ENCODE assay signal across 8 mouse cellular contexts in the genomic region with DNA sequence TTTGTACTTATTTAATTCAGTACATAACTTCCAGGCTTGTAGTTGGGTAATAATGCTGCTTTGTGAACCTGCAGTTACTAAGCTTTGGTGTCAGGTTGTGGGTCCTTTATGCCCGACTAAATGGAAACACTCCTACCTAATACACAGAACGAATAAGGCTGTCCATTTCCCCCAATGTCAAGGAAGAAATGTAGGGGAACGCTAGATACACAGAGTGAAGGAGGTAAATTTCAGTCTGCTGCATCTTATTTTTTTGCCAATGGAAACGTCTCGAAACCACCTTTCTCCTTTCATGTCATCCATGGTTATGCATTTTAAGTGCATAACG. TPM values are rescaled to one million over a fixed set of nuclear protein-coding genes. Genes with fewer than 3 reads are reported as not detected.
DNase-seq lines count a peak whose midpoint lies in the region; ATAC-seq and TF ChIP-seq lines count a peak whose summit lies in the region.

No protein-coding gene starts in this region.

- H3K36me3 ChIP-seq in liver, adult 2 months (ENCODE audit: control insufficient read depth, insufficient read depth, low read length): no peaks in the 10 kb centered on the region
- no peaks in the 10 kb centered on the region for H3K36me3 ChIP-seq in forebrain, embryonic 11.5 days (ENCODE audit: control insufficient read depth, insufficient read depth, low read length)
- no peaks in the 10 kb centered on the region for H3K36me3 ChIP-seq in limb, embryonic 12.5 days
- H3K36me3 ChIP-seq in neural tube, embryonic 15.5 days: no peaks in the 10 kb centered on the region

- WGBS in liver, adult 2 months: 71% methylated on average over 6 of the region's 6 CpGs
- WGBS in forebrain, embryonic 11.5 days: 79% methylated on average over 6 of the region's 6 CpGs
- 81% methylated on average over 6 of the region's 6 CpGs for WGBS in limb, embryonic 12.5 days
- 79% methylated on average over 6 of the region's 6 CpGs for WGBS in neural tube, embryonic 15.5 days

- H3K9ac ChIP-seq in liver, adult 2 months (ENCODE audit: low read depth, low read length): no peak overlapping the region
- no peak overlapping the region; the same call in 1 of the 2 replicates for H3K9ac ChIP-seq in forebrain, embryonic 11.5 days (ENCODE audit: low read length)
- H3K9ac ChIP-seq in limb, embryonic 12.5 days (replicated peaks): no peak overlapping the region
- H3K9ac ChIP-seq in neural tube, embryonic 15.5 days (replicated peaks): no peak overlapping the region

- no peak for TF ChIP-seq CTCF in liver, adult 2 months (IDR thresholded peaks at IDR 0.05; ENCODE audit: low read depth, low read length)

- intact Hi-C loops in left cerebral cortex, postnatal 10 days (cut with DNase I): no loop called here

- peak overlapping the region; percentile 25; the same call in 1 of the 2 replicates for H3K27ac ChIP-seq in liver, adult 2 months (replicated peaks; ENCODE audit: insufficient read depth, low read depth, low read length)
- no peak overlapping the region for H3K27ac ChIP-seq in forebrain, embryonic 11.5 days (ENCODE audit: low read depth, low read length)
- peak overlapping the region; percentile 19; the same call in 1 of the 2 replicates for H3K27ac ChIP-seq in limb, embryonic 12.5 days
- H3K27ac ChIP-seq in neural tube, embryonic 15.5 days (replicated peaks): peak overlapping the region; percentile 95

- H3K79me2 ChIP-seq in liver, adult 2 months (ENCODE audit: control insufficient read depth, insufficient read depth, low read length): no peaks in the 10 kb centered on the region; the same call in 1 of the 2 replicates

- H3K27me3 ChIP-seq in liver, adult 2 months (ENCODE audit: control insufficient read depth, insufficient read depth, low read length): no peaks in the 10 kb centered on the region
- no peaks in the 10 kb centered on the region for H3K27me3 ChIP-seq in forebrain, embryonic 11.5 days (ENCODE audit: control insufficient read depth, insufficient read depth, low read length)
- H3K27me3 ChIP-seq in limb, embryonic 12.5 days: 0 out of 2 replicates have a peak, but pooled peaks cover 5% of the 10 kb centered on the region
- H3K27me3 ChIP-seq in neural tube, embryonic 15.5 days (replicated peaks): peaks cover 10% of the 10 kb centered on the region; the same call in 1 of the 2 replicates

- H3K9me3 ChIP-seq in forebrain, embryonic 11.5 days (ENCODE audit: control insufficient read depth, low read length): no peaks in the 10 kb centered on the region
- H3K9me3 ChIP-seq in limb, embryonic 12.5 days: no peaks in the 10 kb centered on the region
- no peaks in the 10 kb centered on the region for H3K9me3 ChIP-seq in neural tube, embryonic 15.5 days (replicated peaks)

- no peak for DNase-seq in liver, adult 2 months (ENCODE audit: extremely low read depth, low read depth, low spot score)
- no peak for DNase-seq in liver
- DNase-seq in forebrain, embryonic 11.5 days (ENCODE audit: low spot score): no peak
- no peak for DNase-seq in right cerebral cortex, postnatal 36 days (ENCODE audit: low spot score in 2 of 2)
- no peak for DNase-seq in left cerebral cortex, adult 18-20 months (ENCODE audit: low spot score in 2 of 2)
- no peak for DNase-seq in left cerebral cortex, postnatal 10 days (ENCODE audit: extremely low spot score in 1 of 2, low spot score in 2 of 2)

- TF ChIP-seq POLR2A in liver, adult 2 months (IDR thresholded peaks at IDR 0.05; ENCODE audit: extremely low read depth, insufficient read depth, low read length): no peak

- H3K4me3 ChIP-seq in liver, adult 2 months (ENCODE audit: insufficient read depth, low read depth, low read length): no peak overlapping the region
- H3K4me3 ChIP-seq in forebrain, embryonic 11.5 days (ENCODE audit: low read depth, low read length): peak overlapping the region; percentile 78; the same call in 1 of the 2 replicates
- peak overlapping the region; percentile 92 for H3K4me3 ChIP-seq in limb, embryonic 12.5 days (replicated peaks)
- peak overlapping the region; percentile 83 for H3K4me3 ChIP-seq in neural tube, embryonic 15.5 days (replicated peaks)

- H3K4me1 ChIP-seq in liver, adult 2 months (ENCODE audit: control insufficient read depth, insufficient read depth, low read length): peaks cover 9% of the 10 kb centered on the region; the same call in 1 of the 2 replicates
- peaks cover 4% of the 10 kb centered on the region; the same call in 1 of the 2 replicates for H3K4me1 ChIP-seq in forebrain, embryonic 11.5 days (replicated peaks; ENCODE audit: control insufficient read depth, insufficient read depth, low read length)
- peaks cover 16% of the 10 kb centered on the region; the same call in 1 of the 2 replicates for H3K4me1 ChIP-seq in limb, embryonic 12.5 days (replicated peaks)
- peaks cover 22% of the 10 kb centered on the region for H3K4me1 ChIP-seq in neural tube, embryonic 15.5 days

- peak; percentile 40 for ATAC-seq in forebrain, embryonic 11.5 days (replicated peaks; ENCODE audit: low FRiP score)
- no peak for ATAC-seq in limb, embryonic 12.5 days (ENCODE audit: insufficient number of reproducible peaks, insufficient read depth, low FRiP score, low TSS enrichment, low read depth)
- ATAC-seq in neural tube, embryonic 15.5 days (ENCODE audit: low FRiP score): no peak; the same call in 1 of the 2 replicates

- peak overlapping the region; percentile 87; the same call in 1 of the 2 replicates for H3K4me2 ChIP-seq in forebrain, embryonic 11.5 days (ENCODE audit: low read depth, low read length, severe bottlenecking)
- H3K4me2 ChIP-seq in limb, embryonic 12.5 days: peak overlapping the region; percentile 85
- peak overlapping the region; percentile 70 for H3K4me2 ChIP-seq in neural tube, embryonic 15.5 days

RNA-seq across cellular contexts. Expression of a gene that starts 0.3 kb away (rescaled TPM):
- total RNA-seq in liver, adult 2 months (2014; rRNA removed): 60.9 and 66.7 TPM in 2 replicates
- 28.6 and 32.1 TPM in 2 replicates for polyA plus RNA-seq in liver, adult 2 months (2012; rRNA removed)
- 13.0 and 13.7 TPM in 2 replicates for polyA plus RNA-seq in forebrain, embryonic 11.5 days (2014; fragmentation: Nextera tagmentation; extraction: Ambion mirVana)
- polyA plus RNA-seq in limb, embryonic 12.5 days (2016; fragmentation: Nextera tagmentation; extraction: Ambion mirVana): 12.9 and 13.9 TPM in 2 replicates
- polyA plus RNA-seq in neural tube, embryonic 15.5 days (2015; fragmentation: Nextera tagmentation; extraction: Ambion mirVana): 18.9 and 19.8 TPM in 2 replicates
- 10 to 100 TPM; 28.7 to 28.8 TPM for total RNA-seq in left cerebral cortex, adult 18-20 months (2021)
- total RNA-seq in left cerebral cortex, postnatal 10 days (2021): 10 to 100 TPM; 24.6 to 28.2 TPM

RNA-seq across cellular contexts. Expression of a gene that starts 11.0 kb away (rescaled TPM):
- total RNA-seq in liver, adult 2 months (2014; rRNA removed): 9.2 and 9.6 TPM in 2 replicates
- 2.8 and 3.4 TPM in 2 replicates for polyA plus RNA-seq in liver, adult 2 months (2012; rRNA removed)
- 70.5 and 73.6 TPM in 2 replicates for polyA plus RNA-seq in forebrain, embryonic 11.5 days (2014; fragmentation: Nextera tagmentation; extraction: Ambion mirVana)
- polyA plus RNA-seq in limb, embryonic 12.5 days (2016; fragmentation: Nextera tagmentation; extraction: Ambion mirVana): 62.7 and 63.9 TPM in 2 replicates
- polyA plus RNA-seq in neural tube, embryonic 15.5 days (2015; fragmentation: Nextera tagmentation; extraction: Ambion mirVana): 38.2 and 38.8 TPM in 2 replicates
- 10 to 100 TPM; 48.2 to 48.7 TPM for total RNA-seq in left cerebral cortex, adult 18-20 months (2021)
- 10 to 100 TPM; 41.0 to 42.1 TPM for total RNA-seq in left cerebral cortex, postnatal 10 days (2021)

RNA-seq across cellular contexts. Expression of a gene that starts 35.6 kb away (rescaled TPM):
- total RNA-seq in liver, adult 2 months (2014; rRNA removed): 8.9 and 11.0 TPM in 2 replicates
- 6.0 and 7.0 TPM in 2 replicates for polyA plus RNA-seq in liver, adult 2 months (2012; rRNA removed)
- 3.0 and 4.0 TPM in 2 replicates for polyA plus RNA-seq in forebrain, embryonic 11.5 days (2014; fragmentation: Nextera tagmentation; extraction: Ambion mirVana)
- 3.4 and 3.8 TPM in 2 replicates for polyA plus RNA-seq in limb, embryonic 12.5 days (2016; fragmentation: Nextera tagmentation; extraction: Ambion mirVana)
- polyA plus RNA-seq in neural tube, embryonic 15.5 days (2015; fragmentation: Nextera tagmentation; extraction: Ambion mirVana): 7.7 and 8.0 TPM in 2 replicates
- total RNA-seq in left cerebral cortex, adult 18-20 months (2021): 10 to 100 TPM; 10.3 to 11.7 TPM
- total RNA-seq in left cerebral cortex, postnatal 10 days (2021): 10 to 100 TPM; 13.1 to 14.2 TPM
